Mouse (Mus musculus): ENCODE measurements at regions not wholly inside any gene's neighbourhood (a gene's known extent, or its start where the extent isn't known, plus 50 kb on each side); places are given as distances from the start of the nearest gene placed in this dataset.
A peak's percentile ranks its signal among the peaks of the same experiment; 100 is the strongest.
"Not testable (repeated sequence)": the region's sequence is repeated elsewhere in the genome, so short reads cannot be mapped to it uniquely, and the experiment has no call there.

DNA sequence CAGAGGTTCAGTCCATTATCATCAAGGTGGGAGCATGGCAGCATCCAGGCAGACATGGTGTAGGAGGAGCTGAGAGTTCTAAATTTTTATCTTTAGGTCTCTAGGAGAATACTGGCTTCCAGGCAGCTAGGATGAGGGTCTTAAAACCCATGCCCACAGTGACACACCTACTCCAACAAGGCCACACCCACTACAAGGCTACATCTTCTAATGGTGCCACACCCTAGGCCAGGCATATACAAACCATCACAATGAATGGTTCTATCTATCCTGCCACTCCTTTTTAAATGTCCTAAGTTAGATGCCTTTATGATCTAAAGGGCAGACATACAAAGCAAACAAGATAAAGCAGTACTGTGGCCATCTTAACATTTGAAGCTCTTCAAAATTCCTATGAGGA is 124.7 kb downstream of the Cand1 start:
- H3K27ac ChIP-seq (replicated peaks); H3K4me3 ChIP-seq; DNase-seq (ENCODE audit: low spot score); H3K9me3 ChIP-seq; H3K36me3 ChIP-seq (replicated peaks); H3K27me3 ChIP-seq (replicated peaks; ENCODE audit: low read depth, poor library complexity, severe bottlenecking); H3K4me1 ChIP-seq: not testable (repeated sequence)

- no peak for DNase-seq (ENCODE audit: low spot score)
- H3K27ac ChIP-seq (replicated peaks): no peak overlapping the region
- no peaks in the 10 kb centered on the region for H3K27me3 ChIP-seq (replicated peaks; ENCODE audit: low read depth, poor library complexity, severe bottlenecking)
- WGBS: 71% methylated on average over 10 of the region's 10 CpGs
- peaks cover 3% of the 10 kb centered on the region; the same call in 1 of the 2 replicates for H3K4me1 ChIP-seq
- no peak overlapping the region for H3K4me3 ChIP-seq
- no peaks in the 10 kb centered on the region for H3K9me3 ChIP-seq
- no peaks in the 10 kb centered on the region for H3K36me3 ChIP-seq (replicated peaks)
Observed at GRCm38 (mm10) chr10:119114653-119115052, 125.2 kb downstream of the Cand1 start.

- Histone ChIP-seq H3K9me3 (no peaks in the 10 kb centered on the region), H3K27me3 (replicated peaks; ENCODE audit: low read depth, poor library complexity, severe bottlenecking) (no peaks in the 10 kb centered on the region), H3K4me1 (peaks cover 11% of the 10 kb centered on the region), H3K36me3 (replicated peaks) (no peaks in the 10 kb centered on the region), H3K27ac (replicated peaks) (no peak overlapping the region), H3K4me3 (no peak overlapping the region)
- DNase-seq (ENCODE audit: low spot score): no peak
- WGBS: 85% methylated on average over 2 of the region's 2 CpGs
Observed at GRCm38 (mm10) chr10:119111886-119112285, 128.0 kb downstream of the Cand1 start.

DNA sequence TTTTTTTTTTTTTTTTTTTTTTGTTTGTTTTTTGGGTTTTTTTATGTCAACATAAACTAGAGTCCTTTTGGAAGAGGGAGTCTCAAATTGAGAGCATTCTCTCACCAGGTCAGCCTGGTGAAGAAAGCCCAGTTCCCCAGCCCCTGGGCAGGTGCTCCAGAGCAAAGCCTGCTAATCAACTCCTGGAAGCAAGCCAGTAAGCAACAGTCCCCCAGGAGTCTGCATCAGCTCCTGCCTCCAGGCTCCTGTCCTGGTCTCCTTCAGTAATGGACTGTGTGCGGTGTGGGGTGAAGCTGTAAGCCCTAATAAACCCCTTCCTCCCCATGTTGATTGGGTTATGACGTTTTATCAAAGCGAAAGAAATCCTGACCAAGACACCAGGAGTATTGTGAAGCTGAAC is 128.4 kb downstream of the Cand1 start:
- no peaks in the 10 kb centered on the region for H3K9me3 ChIP-seq
- no peaks in the 10 kb centered on the region for H3K27me3 ChIP-seq (replicated peaks; ENCODE audit: low read depth, poor library complexity, severe bottlenecking)
- no peak for DNase-seq (ENCODE audit: low spot score)
- H3K36me3 ChIP-seq (replicated peaks): no peaks in the 10 kb centered on the region
- peaks cover 11% of the 10 kb centered on the region for H3K4me1 ChIP-seq
- H3K4me3 ChIP-seq: no peak overlapping the region
- 78% methylated on average over 3 of the region's 3 CpGs for WGBS
- H3K27ac ChIP-seq (replicated peaks): no peak overlapping the region

DNA sequence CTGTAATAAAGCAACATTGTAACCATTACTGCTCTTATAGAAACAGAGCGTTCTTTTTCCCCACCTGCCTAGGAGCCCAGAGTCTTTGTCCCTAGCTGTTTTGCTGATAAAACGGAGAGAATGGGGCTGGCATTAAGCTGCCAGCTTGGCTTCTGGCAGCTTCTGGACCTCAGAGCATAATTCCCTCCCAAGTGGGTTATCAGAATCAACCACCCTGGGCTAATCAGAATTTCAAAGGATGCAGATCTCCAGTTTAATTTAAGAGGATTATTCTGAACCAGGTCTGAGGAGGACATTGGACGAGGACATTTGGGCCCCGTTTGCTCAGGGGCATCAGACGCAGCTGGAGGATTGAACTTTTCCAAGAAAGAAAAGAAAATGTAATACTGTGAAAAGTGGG is 129.2 kb downstream of the Cand1 start:
- H3K36me3 ChIP-seq (replicated peaks): no peaks in the 10 kb centered on the region
- H3K27ac ChIP-seq (replicated peaks): no peak overlapping the region
- H3K4me1 ChIP-seq: peaks cover 11% of the 10 kb centered on the region
- no peak overlapping the region for H3K4me3 ChIP-seq
- H3K27me3 ChIP-seq (replicated peaks; ENCODE audit: low read depth, poor library complexity, severe bottlenecking): no peaks in the 10 kb centered on the region
- H3K9me3 ChIP-seq: no peaks in the 10 kb centered on the region
- WGBS: 36% methylated on average over 5 of the region's 5 CpGs
- no peak for DNase-seq (ENCODE audit: low spot score)

DNA sequence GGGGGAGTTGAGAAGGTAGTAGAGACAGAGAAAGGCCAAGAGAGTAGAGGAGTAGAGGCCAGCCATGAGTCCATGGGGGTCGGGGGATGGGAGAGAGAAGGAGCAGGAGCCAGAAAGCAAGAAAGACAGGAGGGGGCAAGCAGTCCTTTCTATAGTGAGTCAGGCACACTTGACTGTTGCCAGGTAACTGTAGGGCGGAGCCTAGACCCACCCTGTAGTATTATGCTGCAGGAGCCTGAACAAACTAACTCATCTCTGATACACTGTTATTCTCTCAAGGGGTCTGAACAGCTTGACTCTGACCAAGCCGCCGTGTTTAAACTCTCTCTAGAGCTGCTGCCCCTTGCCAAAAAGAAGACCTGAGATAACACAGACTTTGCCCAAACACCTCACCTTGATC is 130.6 kb downstream of the Cand1 start:
- Histone ChIP-seq H3K4me3 (no peak overlapping the region), H3K36me3 (replicated peaks) (no peaks in the 10 kb centered on the region), H3K9me3 (no peaks in the 10 kb centered on the region), H3K27ac (replicated peaks) (no peak overlapping the region), H3K27me3 (replicated peaks; ENCODE audit: low read depth, poor library complexity, severe bottlenecking) (no peaks in the 10 kb centered on the region), H3K4me1 (peaks cover 11% of the 10 kb centered on the region)
- no peak for DNase-seq (ENCODE audit: low spot score)
- 87% methylated on average over 4 of the region's 4 CpGs for WGBS

GRCm38 (mm10) chr10:119107728-119108127 is 132.1 kb downstream of the Cand1 start:
- DNase-seq (ENCODE audit: low spot score): no peak
- WGBS: 54% methylated on average over 6 of the region's 6 CpGs

DNA sequence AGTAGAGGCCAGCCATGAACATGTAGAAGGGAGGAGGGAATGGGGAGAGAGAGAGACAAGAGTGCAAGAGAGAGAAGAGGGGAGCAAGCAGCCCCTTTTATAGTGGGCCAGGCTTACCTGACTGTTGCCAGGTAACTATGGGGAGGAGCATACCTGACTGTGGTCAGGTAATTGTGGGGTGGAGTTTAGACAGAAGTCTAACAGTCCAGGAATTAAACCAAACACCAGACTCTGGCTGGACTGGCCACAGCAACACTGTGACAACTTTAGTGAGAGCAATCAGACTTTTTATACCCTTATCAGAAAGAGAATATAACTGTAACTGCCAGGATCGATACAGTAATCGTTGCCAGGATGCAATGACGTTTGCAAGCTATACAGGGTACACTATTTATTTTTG is 133.8 kb downstream of the Cand1 start:
- no peak for DNase-seq (ENCODE audit: low spot score)
- WGBS: 92% methylated on average over 3 of the region's 3 CpGs
- Histone ChIP-seq H3K36me3 (replicated peaks) (no peaks in the 10 kb centered on the region), H3K9me3 (no peaks in the 10 kb centered on the region), H3K27me3 (replicated peaks; ENCODE audit: low read depth, poor library complexity, severe bottlenecking) (no peaks in the 10 kb centered on the region), H3K4me3 (no peak overlapping the region), H3K27ac (replicated peaks) (no peak overlapping the region), H3K4me1 (peaks cover 10% of the 10 kb centered on the region)

More at GRCm38 (mm10) chr10:119107728-119108127, 132.1 kb downstream of the Cand1 start:
- peaks cover 11% of the 10 kb centered on the region for H3K4me1 ChIP-seq
- no peaks in the 10 kb centered on the region for H3K27me3 ChIP-seq (replicated peaks; ENCODE audit: low read depth, poor library complexity, severe bottlenecking)
- H3K27ac ChIP-seq (replicated peaks): no peak overlapping the region
- no peaks in the 10 kb centered on the region for H3K9me3 ChIP-seq
- H3K36me3 ChIP-seq (replicated peaks): no peaks in the 10 kb centered on the region
- H3K4me3 ChIP-seq: no peak overlapping the region

- no peaks in the 10 kb centered on the region for H3K27me3 ChIP-seq (replicated peaks; ENCODE audit: low read depth, poor library complexity, severe bottlenecking)
- H3K4me3 ChIP-seq: no peak overlapping the region
Observed at GRCm38 (mm10) chr10:119105279-119105881, 134.5 kb downstream of the Cand1 start.

GRCm38 (mm10) chr10:119100511-119100910 is 139.3 kb downstream of the Cand1 start:
- Histone ChIP-seq H3K27me3 (replicated peaks; ENCODE audit: low read depth, poor library complexity, severe bottlenecking) (no peaks in the 10 kb centered on the region), H3K36me3 (replicated peaks) (no peaks in the 10 kb centered on the region), H3K27ac (replicated peaks) (no peak overlapping the region), H3K9me3 (no peaks in the 10 kb centered on the region), H3K4me1 (peaks cover 11% of the 10 kb centered on the region; the same call in 1 of the 2 replicates), H3K4me3 (no peak overlapping the region)
- DNase-seq (ENCODE audit: low spot score): no peak
- 24% methylated on average over 7 of the region's 7 CpGs for WGBS

More at GRCm38 (mm10) chr10:119105279-119105881, 134.5 kb downstream of the Cand1 start:
- no peaks in the 10 kb centered on the region for H3K9me3 ChIP-seq
- peaks cover 10% of the 10 kb centered on the region; the same call in 1 of the 2 replicates for H3K4me1 ChIP-seq
- DNase-seq (ENCODE audit: low spot score): no peak
- 82% methylated on average over 7 of the region's 7 CpGs for whole genome bisulfite sequencing
- no peak overlapping the region for H3K27ac ChIP-seq (replicated peaks)
- no peaks in the 10 kb centered on the region for H3K36me3 ChIP-seq (replicated peaks)

DNA sequence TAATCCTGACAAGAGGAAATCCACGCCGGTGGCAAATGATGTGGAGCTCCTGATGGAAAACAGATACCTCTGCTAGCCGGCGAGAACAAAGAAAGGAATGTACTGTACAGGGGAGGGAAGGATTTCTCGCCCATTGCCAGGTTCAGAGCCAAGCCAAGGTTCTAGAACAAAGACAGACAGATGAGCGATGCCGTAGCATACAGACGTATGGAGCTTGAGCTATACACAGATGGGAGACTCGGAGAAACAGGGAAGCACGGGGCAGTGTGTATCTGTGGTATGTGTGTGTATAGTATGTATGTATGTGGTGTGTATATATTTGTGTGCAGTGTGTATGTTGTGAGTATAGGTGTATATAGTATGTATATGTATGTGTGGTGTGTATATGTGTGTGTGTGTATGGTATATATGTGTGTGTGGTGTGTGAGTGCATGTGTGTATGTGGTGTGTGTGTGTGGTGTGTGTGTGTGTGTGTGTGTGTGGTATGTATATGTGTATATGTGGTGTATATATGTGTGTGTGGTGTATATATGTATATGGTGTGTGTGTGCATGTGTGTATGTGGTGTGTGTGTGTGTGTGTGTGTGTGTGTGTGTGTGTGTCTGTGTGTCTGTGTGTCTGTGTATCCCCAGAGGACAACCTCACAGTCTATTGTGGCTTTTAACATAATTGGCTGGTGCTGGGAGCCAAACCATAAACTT is 140.6 kb downstream of the Cand1 start:
- no peaks in the 10 kb centered on the region for H3K36me3 ChIP-seq (replicated peaks)
- DNase-seq (ENCODE audit: low spot score): peak; percentile 29
- WGBS: 69% methylated on average over 10 of the region's 10 CpGs

GRCm38 (mm10) chr10:119094166-119094565 is 145.7 kb downstream of the Cand1 start:
- Histone ChIP-seq H3K27ac (replicated peaks) (no peak overlapping the region), H3K9me3 (no peaks in the 10 kb centered on the region), H3K4me3 (no peak overlapping the region), H3K27me3 (replicated peaks; ENCODE audit: low read depth, poor library complexity, severe bottlenecking) (no peaks in the 10 kb centered on the region), H3K36me3 (replicated peaks) (no peaks in the 10 kb centered on the region), H3K4me1 (peaks cover 3% of the 10 kb centered on the region; the same call in 1 of the 2 replicates)
- 95% methylated on average over 11 of the region's 11 CpGs for WGBS
- no peak for DNase-seq (ENCODE audit: low spot score)

More for the DNA sequence above, 140.6 kb downstream of the Cand1 start:
- no peak overlapping the region for H3K4me3 ChIP-seq
- peaks cover 11% of the 10 kb centered on the region; the same call in 1 of the 2 replicates for H3K4me1 ChIP-seq
- H3K27ac ChIP-seq (replicated peaks): peak overlapping the region; percentile 40; the same call in 1 of the 2 replicates
- H3K9me3 ChIP-seq: no peaks in the 10 kb centered on the region
- H3K27me3 ChIP-seq (replicated peaks; ENCODE audit: low read depth, poor library complexity, severe bottlenecking): no peaks in the 10 kb centered on the region

DNA sequence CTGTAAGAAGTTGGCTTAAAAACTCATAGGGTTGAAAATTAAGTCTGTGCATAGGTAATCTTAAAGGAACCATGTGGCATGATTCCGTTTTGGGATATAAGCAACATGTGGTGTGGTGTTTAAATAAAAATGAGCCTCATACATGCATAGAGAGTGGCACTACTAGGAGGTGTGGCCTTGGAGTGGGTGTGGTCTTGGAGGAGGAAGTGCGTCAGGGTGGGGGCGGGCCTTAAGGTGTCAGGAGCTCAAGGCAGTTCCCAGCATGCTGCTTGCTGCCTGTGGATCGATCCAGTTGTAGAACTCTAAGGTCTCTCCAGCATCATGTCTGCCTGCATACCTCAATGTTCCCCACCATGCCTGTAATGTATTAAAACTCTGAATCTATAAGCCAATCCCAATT is 152.0 kb downstream of the Cand1 start:
- H3K4me1 ChIP-seq: no peaks in the 10 kb centered on the region

More for the DNA sequence above, 152.0 kb downstream of the Cand1 start:
- DNase-seq (ENCODE audit: low spot score): no peak
- H3K36me3 ChIP-seq (replicated peaks): no peaks in the 10 kb centered on the region
- no peaks in the 10 kb centered on the region for H3K9me3 ChIP-seq
- H3K27me3 ChIP-seq (replicated peaks; ENCODE audit: low read depth, poor library complexity, severe bottlenecking): no peaks in the 10 kb centered on the region
- WGBS: 89% methylated on average over 4 of the region's 4 CpGs
- no peak overlapping the region for H3K27ac ChIP-seq (replicated peaks)
- H3K4me3 ChIP-seq: no peak overlapping the region
